28 mouse cellular contexts compared by ENCODE assay signal in genomic region chr1:127619036-127619435, GRCm38 (mm10).
DNase-seq lines count a peak whose midpoint lies in the region; ATAC-seq and TF ChIP-seq lines count a peak whose summit lies in the region.
"Had no signal": no experiment of that assay in that cellular context is flagged by ENCODE, and none has a peak within 500 bp of the region (broad histone marks: within the 10 kb centered on the region; RNA-seq: fewer than 3 reads in every experiment).

No protein-coding gene starts in this region.

- no peak for TF ChIP-seq POLR2A in brain, embryonic 14.5 days (IDR thresholded peaks at IDR 0.05; ENCODE audit: borderline replicate concordance, extremely low read depth, insufficient read depth, insufficient read length, poor library complexity, severe bottlenecking)

- no peak overlapping the region for H3K4me3 ChIP-seq in hindbrain, embryonic 15.5 days
- H3K4me3 ChIP-seq in hindbrain, embryonic 13.5 days: no peak overlapping the region
- H3K4me3 ChIP-seq in lung, postnatal 0 days (ENCODE audit: low read depth, low read length): no peak overlapping the region
- H3K4me3 ChIP-seq: embryonic facial prominence, embryonic 13.5 days; erythroblast, embryonic 14.5 days; gastrocnemius, adult 2 months; liver, embryonic 13.5 days; midbrain, embryonic 15.5 days; myocyte; neural tube, embryonic 13.5 days had no signal

- H3K4me2 ChIP-seq in hindbrain, embryonic 15.5 days: no peak overlapping the region
- H3K4me2 ChIP-seq in hindbrain, embryonic 13.5 days: no peak overlapping the region
- no peak overlapping the region for H3K4me2 ChIP-seq in lung, postnatal 0 days (replicated peaks; ENCODE audit: low read depth, low read length)
- H3K4me2 ChIP-seq: embryonic facial prominence, embryonic 13.5 days; liver, embryonic 13.5 days; lung, embryonic 14.5 days; midbrain, embryonic 15.5 days; neural tube, embryonic 13.5 days had no signal

- no peak for TF ChIP-seq CTCF in brain, embryonic 14.5 days (IDR thresholded peaks at IDR 0.05; ENCODE audit: borderline replicate concordance, extremely low read depth, insufficient read depth, insufficient read length)
- no peak for TF ChIP-seq CTCF in lung, postnatal 0 days (IDR thresholded peaks at IDR 0.05)

- 0 out of 2 replicates have a peak, but pooled peaks have one; percentile 11 for ATAC-seq in hindbrain, embryonic 15.5 days (ENCODE audit: low FRiP score, low read depth)
- ATAC-seq in hindbrain, embryonic 13.5 days (ENCODE audit: low FRiP score): no peak
- no peak for ATAC-seq in lung, postnatal 0 days
- ATAC-seq: intestine, postnatal 0 days; midbrain, embryonic 15.5 days; Patski had no signal

- TF ChIP-seq EP300 in lung, postnatal 0 days (IDR thresholded peaks at IDR 0.05): no peak

- H3K27ac ChIP-seq in hindbrain, embryonic 15.5 days (replicated peaks): no peak overlapping the region
- no peak overlapping the region for H3K27ac ChIP-seq in hindbrain, embryonic 13.5 days
- no peak overlapping the region for H3K27ac ChIP-seq in lung, postnatal 0 days (ENCODE audit: low read length)
- H3K27ac ChIP-seq: embryonic facial prominence, embryonic 13.5 days; gastrocnemius, adult 2 months; liver, embryonic 13.5 days; midbrain, embryonic 15.5 days; neural tube, embryonic 13.5 days had no signal

- WGBS in hindbrain, embryonic 15.5 days: 69% methylated on average over 6 of the region's 6 CpGs
- WGBS in hindbrain, embryonic 13.5 days: 86% methylated on average over 6 of the region's 6 CpGs
- 62% methylated on average over 6 of the region's 6 CpGs for WGBS in lung, postnatal 0 days

- no peaks in the 10 kb centered on the region for H3K27me3 ChIP-seq in hindbrain, embryonic 15.5 days
- no peaks in the 10 kb centered on the region for H3K27me3 ChIP-seq in hindbrain, embryonic 13.5 days
- H3K27me3 ChIP-seq in lung, postnatal 0 days (replicated peaks; ENCODE audit: insufficient read depth, low read length): no peaks in the 10 kb centered on the region
- H3K27me3 ChIP-seq: CH12.LX; embryonic facial prominence, embryonic 13.5 days; liver, embryonic 13.5 days; megakaryocyte, embryonic 14.5 days; midbrain, embryonic 15.5 days; neural tube, embryonic 13.5 days had no signal

- DNase-seq in brain, embryonic 14.5 days (ENCODE audit: low read depth): peak; percentile 23
- DNase-seq in cerebellum, adult 18-20 months: peak; percentile 68 to 78
- peak; percentile 66 to 69 for DNase-seq in cerebellum, postnatal 14 days
- no peak for DNase-seq in lung, postnatal 0 days (ENCODE audit: low spot score)
- no peak for DNase-seq in layer of hippocampus, postnatal 36 days
- DNase-seq: adrenal gland, adult 2 months; B cell, adult 2 months; embryo, embryonic 11 days; gastrocnemius, adult 2 months; kidney, postnatal 25 days; liver, embryonic 13.5 days; lung, embryonic 14.5 days; lung, postnatal 36 days; retina, postnatal 1 day; right cerebral cortex, postnatal 25 days; thymus, postnatal 25 days had no signal

- no peak overlapping the region for H3K9ac ChIP-seq in hindbrain, embryonic 15.5 days
- no peak overlapping the region for H3K9ac ChIP-seq in hindbrain, embryonic 13.5 days
- H3K9ac ChIP-seq in lung, postnatal 0 days (replicated peaks; ENCODE audit: low read depth): no peak overlapping the region
- H3K9ac ChIP-seq: embryonic facial prominence, embryonic 13.5 days; liver, embryonic 13.5 days; lung, embryonic 14.5 days; midbrain, embryonic 15.5 days; neural tube, embryonic 13.5 days had no signal

- no peaks in the 10 kb centered on the region for H3K36me3 ChIP-seq in hindbrain, embryonic 15.5 days
- no peaks in the 10 kb centered on the region for H3K36me3 ChIP-seq in hindbrain, embryonic 13.5 days
- H3K36me3 ChIP-seq in lung, postnatal 0 days (ENCODE audit: insufficient read depth, low read length): no peaks in the 10 kb centered on the region
- H3K36me3 ChIP-seq: embryonic facial prominence, embryonic 13.5 days; G1E; liver, embryonic 13.5 days; midbrain, embryonic 15.5 days; neural tube, embryonic 13.5 days had no signal

- no peaks in the 10 kb centered on the region for H3K9me3 ChIP-seq in hindbrain, embryonic 15.5 days
- no peaks in the 10 kb centered on the region for H3K9me3 ChIP-seq in hindbrain, embryonic 13.5 days
- no peaks in the 10 kb centered on the region for H3K9me3 ChIP-seq in lung, postnatal 0 days (ENCODE audit: low read length)
- H3K9me3 ChIP-seq: embryonic facial prominence, embryonic 13.5 days; G1E; liver, embryonic 13.5 days; midbrain, embryonic 15.5 days; neural tube, embryonic 13.5 days had no signal

- no peaks in the 10 kb centered on the region for H3K4me1 ChIP-seq in hindbrain, embryonic 15.5 days (replicated peaks)
- H3K4me1 ChIP-seq in hindbrain, embryonic 13.5 days (replicated peaks): no peaks in the 10 kb centered on the region
- H3K4me1 ChIP-seq in lung, postnatal 0 days (ENCODE audit: insufficient read depth, low read depth, low read length): no peaks in the 10 kb centered on the region
- H3K4me1 ChIP-seq: embryonic facial prominence, embryonic 13.5 days; liver, embryonic 13.5 days; midbrain, embryonic 15.5 days; neural tube, embryonic 13.5 days had no signal

Comparison
In these comparisons a context has a peak if more than half of its experiments do, and no peak if none do; other contexts are left out.
1. DNase-seq: peak in brain, embryonic 14.5 days (single experiment), cerebellum, adult 18-20 months (2 of 2) and cerebellum, postnatal 14 days (2 of 2); none in lung, postnatal 0 days (single experiment) and layer of hippocampus, postnatal 36 days (0 of 2).